Mouse (Mus musculus) T-helper 17 cell (primary cell): Measurements from ENCODE around the gene Bmper.

ENCODE experiments used
- in situ Hi-C, 2 experiments: fragments of 300-600 bp; cut with MboI, MseI; formaldehyde crosslinking; loops; 1 replicate in 1 of 2; 2 replicates in 1 of 2; pipeline ENCODE4 v1.15.1; 2025; ENCODE audit warnings: high pct_unique_total_duplicates in 2 of 2

The Bmper gene

DNA sequence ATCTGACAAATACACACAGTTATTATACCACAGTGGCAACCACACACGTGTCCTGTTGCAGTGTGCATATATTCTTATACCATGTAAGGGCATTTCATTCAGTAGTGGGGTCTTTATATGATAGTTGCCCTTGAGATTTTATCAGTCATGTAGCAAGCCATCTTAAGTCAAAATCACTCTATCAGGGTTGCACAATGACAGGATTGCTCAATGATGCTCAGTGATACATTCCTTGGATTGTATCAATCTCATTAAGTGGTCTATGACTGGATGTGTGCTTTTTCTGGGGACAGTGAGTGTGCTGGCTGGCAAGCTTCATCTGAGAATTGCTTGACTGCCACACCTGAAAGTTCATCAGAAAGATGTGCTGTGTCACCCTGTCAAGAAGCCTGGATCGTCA lies 135.2 kb downstream of the Bmper start:
- in situ Hi-C loops, result no loop called here

DNA sequence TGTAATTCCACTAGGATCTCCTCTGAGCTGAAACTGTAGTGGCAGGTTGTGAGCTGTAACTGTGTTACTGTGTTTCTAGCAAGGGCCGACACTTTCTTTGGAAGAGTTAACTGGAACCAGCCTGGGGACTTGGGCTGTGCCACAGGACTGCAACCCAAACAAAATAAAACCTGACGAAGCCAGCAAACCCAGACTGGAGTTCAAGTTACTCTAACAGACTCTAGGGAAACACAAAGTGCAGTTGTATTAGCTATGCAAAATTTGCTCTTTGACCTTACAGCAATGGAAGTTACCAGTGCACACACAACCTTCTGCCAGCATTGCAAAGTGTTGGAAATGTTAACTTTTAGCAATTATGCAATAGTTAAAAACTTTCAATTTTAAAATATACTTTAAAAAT lies 140.3 kb downstream of the Bmper start:
- in situ Hi-C loops, result no loop called here

- in situ Hi-C loops, result no loop called here
Observed at GRCm38 (mm10) chr9:23363540-23363939, 140.7 kb downstream of the Bmper start.

- in situ Hi-C loops, result no loop called here
Observed at GRCm38 (mm10) chr9:23364047-23364446, 141.2 kb downstream of the Bmper start.

- in situ Hi-C loops, result no loop called here
Observed at GRCm38 (mm10) chr9:23368124-23368523, 145.2 kb downstream of the Bmper start.

GRCm38 (mm10) chr9:23374789-23375460 lies 152.0 kb downstream of the Bmper start:
- in situ Hi-C loops, result no loop called here

DNA sequence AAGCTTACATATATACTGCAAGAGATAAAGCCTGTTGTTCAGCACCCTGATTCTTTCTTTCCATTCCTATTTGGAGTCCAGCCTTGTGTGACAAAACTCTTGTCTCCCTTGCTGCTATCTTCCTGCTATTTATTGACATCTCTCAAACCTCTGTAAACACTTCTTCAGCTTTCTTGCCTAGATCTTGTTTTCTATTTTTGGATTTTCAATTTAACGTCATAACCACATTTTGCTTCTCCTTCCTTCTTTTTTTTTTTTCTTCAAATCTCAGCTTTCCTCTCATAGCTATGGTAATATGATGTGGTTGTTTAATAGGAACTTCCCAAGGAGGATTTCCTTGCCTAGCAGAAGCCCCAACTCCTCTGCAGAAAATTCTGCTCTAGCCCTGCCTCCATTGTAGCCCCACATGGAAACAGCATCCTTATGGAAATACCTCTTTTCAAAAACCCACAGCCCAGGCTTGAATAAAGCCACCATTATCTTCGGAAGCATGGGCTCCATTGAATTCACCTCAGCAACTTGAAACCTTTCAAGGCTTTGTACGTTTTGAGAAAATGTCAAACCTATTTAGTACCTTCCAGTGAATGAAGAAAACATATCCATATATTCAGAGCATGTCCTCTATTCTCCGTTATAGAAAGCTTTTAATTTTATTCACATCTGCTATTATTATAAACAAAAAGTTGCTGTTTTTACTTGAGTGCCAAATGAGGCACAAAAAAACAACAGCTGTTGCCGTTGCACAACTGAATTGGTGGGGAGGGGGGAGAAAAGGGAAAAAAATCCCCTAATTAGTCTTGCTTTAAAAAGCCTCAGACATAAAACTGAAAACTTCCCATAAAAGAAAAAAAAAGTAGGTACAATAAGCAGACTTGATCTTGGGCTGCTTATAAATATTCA lies 155.2 kb downstream of the Bmper start:
- in situ Hi-C loops, result no loop called here

DNA sequence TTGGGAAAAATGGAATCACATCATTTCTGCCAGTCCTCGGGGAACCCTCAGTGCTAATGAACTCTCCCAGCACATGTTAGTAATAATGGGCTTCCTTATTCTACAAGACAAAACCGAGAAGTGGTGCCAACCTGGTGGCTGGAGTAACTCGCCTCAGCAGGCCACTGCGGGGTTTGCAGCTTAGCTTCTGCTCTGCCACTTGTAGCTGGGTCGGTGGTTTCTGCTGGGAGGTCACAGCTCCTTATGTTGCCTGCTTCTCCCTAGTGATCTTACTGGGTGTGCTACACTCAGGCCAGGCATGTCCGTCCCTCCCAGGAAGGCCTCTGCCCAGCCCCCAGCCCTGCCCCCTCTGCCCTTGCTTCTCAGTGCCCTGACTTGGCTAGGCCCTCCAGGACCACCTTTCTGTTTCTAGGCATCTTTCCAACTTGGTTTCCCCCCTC lies 155.9 kb downstream of the Bmper start:
- in situ Hi-C loops, result no loop called here

DNA sequence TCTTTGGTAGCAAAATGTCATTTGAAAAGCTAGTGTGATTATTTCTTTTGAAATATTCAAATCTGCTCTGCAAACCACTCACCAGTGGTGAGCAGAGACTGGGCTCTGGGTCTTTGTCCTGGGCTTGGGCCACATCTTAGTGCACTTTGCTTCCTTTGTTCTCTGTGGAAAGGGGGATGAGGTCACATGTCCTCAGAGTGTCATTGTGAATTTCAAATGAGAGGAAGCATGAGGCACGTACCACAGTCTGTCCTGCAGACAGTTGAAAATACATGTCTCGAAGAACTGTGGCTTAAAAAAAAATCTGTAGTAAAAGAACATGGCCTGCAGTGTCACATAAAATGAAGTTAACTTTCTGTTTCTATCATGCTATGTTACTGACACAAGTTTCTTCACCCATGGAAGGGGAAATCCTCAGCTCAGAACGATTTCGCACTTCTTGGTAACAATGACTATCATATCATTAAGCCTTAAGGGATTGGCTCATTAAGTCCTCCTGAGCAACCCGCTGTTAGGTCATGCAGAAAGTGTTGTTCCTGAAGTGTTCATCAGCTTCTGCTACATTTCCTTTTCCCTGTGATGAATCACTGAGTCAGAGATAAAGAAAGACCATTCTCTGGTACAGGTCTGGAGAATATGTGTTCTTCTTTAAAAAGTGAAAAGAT lies 157.4 kb downstream of the Bmper start:
- in situ Hi-C loops, result loop anchor here in 1 of 2 experiments (10.0 kb wide), 1 partner anchor 1844 kb away; no protein-coding TSS in a partner anchor

- in situ Hi-C loops, result loop anchor here in 1 of 2 experiments (10.0 kb wide), 1 partner anchor 1842 kb away; no protein-coding TSS in a partner anchor
Observed at GRCm38 (mm10) chr9:23383291-23383690, 160.4 kb downstream of the Bmper start.

DNA sequence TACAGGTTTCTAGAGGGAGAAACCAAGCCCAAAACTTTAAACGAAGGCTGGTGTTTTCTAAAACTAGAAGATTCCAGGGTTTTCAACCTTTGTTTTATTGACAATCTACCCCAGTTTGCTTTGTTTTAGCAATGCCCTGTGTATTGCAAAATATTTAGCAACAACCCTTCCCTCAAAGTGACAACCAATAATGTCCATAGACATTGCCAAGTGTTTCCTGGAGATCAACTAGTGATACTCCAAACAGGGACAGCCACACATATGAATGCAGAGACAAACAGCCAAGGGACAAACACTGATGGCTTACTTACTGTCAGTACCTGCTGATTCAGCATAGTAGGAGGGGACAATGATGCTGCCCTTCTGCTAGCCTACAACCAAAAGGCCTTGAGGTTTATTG lies 161.0 kb downstream of the Bmper start:
- in situ Hi-C loops, result loop anchor here in 1 of 2 experiments (10.0 kb wide), 1 partner anchor 1841 kb away; no protein-coding TSS in a partner anchor

- in situ Hi-C loops, result loop anchor here in 1 of 2 experiments (10.0 kb wide), 1 partner anchor 1840 kb away; no protein-coding TSS in a partner anchor
Observed at GRCm38 (mm10) chr9:23384880-23385279, 162.0 kb downstream of the Bmper start.

DNA sequence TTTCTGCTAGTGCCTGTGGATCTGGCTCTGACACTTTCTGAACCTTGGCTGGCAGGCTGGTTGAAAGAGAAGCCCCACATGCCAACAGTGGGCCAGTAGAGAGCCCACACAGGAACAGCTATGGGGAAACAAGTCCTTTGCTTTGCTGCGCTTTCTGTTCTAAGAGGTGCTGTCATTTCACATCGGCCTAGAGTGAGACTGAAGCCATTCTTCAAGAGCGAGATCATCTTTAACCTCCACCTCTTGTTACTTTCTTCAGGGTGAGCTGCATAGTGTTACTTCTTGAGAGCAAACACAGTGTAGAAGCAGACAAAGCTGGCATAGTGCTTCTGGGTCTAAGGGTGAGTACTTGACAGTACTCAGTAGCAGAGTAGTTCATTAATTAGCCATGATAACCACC lies 163.3 kb downstream of the Bmper start:
- in situ Hi-C loops, result loop anchor here in 1 of 2 experiments (10.0 kb wide), 1 partner anchor 1839 kb away; no protein-coding TSS in a partner anchor

- in situ Hi-C loops, result no loop called here
Observed at GRCm38 (mm10) chr9:23390118-23390517, 167.2 kb downstream of the Bmper start.

DNA sequence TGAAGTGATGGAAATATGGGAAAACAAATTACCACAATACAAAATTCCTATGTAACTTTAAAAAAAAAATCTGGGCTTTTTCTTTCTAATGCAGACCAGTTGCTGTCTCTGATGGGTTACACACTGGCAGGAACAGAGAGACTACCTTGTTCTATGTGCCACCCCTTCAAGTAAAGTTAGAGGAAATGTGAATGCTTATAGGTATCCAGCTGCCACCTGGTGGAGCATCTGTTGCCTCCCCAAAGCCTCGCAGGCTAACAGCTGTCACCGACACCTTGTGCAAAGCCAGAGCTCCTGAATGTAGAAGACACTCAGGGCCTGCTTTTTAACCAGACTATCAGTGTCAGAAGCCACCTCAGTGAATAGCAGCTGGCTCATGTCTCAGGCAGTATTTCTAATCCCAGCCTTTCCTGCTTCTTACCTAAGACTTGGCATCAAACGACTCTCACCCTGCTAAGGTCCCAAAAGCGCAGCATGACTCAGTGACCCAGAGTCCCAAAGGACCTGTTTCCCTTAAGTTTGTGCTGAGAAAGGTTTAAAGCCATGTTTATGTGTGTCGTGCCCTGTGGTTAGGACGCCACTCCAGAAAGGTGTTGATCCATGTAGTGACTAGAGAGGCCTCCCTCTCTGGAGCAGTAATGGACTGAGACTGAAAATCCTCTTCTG lies 171.9 kb downstream of the Bmper start:
- in situ Hi-C loops, result no loop called here

- in situ Hi-C loops, result no loop called here
Observed at GRCm38 (mm10) chr9:23396186-23396585, 173.3 kb downstream of the Bmper start.

DNA sequence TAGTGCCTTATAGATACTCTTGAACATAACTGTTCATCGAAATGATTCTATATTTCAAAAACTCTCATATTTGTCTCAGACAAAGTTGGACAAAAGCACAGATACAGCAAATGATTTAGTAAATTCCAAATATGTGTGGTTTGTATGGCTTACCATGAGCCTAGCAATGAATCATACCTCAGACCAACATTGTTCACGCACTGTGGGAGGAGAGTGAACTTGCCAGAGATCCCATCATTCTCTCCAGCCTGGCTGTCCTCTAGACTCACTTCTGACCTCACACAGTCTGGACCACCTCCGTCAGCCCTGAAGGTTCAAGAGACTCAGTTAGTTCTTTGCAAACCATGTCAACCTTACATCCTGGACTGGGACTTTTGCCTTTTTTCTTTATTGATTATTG lies 175.0 kb downstream of the Bmper start:
- in situ Hi-C loops, result no loop called here

DNA sequence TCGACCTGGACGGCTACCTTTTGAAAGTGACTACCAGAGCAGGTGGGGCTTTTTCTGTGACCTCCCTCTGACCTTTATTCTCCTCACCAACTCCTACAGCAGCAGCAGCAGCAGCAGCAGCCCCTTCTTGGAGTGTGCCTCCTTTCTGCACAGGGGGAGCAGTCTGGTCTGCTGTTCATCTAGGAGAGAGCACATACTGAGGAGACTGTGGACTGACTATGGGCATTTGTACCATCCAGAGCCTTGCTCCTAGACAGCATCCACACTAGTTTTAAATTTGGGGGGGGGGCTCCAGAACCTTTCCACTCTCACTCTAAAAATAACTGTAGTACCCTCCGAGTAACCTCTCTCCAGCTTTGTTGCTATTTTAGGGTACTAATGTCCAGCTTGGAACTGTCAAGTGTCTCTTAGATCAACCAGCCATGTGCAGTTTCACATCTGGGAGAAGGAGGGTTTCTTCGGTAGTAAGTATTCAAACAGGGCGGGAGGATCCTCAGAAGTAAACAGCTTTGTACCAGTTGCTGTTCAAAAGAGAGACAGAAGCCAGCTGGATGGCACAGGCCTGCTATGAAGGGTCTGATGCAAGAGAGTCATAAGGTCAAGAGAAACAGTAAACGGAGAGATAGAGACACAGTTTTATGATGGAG lies 176.9 kb downstream of the Bmper start:
- in situ Hi-C loops, result no loop called here

GRCm38 (mm10) chr9:23407416-23407815 lies 184.5 kb downstream of the Bmper start:
- in situ Hi-C loops, result no loop called here

GRCm38 (mm10) chr9:23407935-23408781 lies 185.3 kb downstream of the Bmper start:
- in situ Hi-C loops, result no loop called here
